Mouse (Mus musculus) adrenal gland, postnatal 4 days (tissue): ENCODE results near the gene Eya2. TPM values are rescaled to one million over a fixed set of nuclear protein-coding genes. Genes with fewer than 3 reads are reported as not detected.

ENCODE experiments used
- DNase-seq, 2 experiments: peaks; one replicate each; pipeline ENCODE4 v3.0.0; 2021 to 2022; ENCODE audit warnings: low spot score in 2 of 2, mixed read lengths in 2 of 2
- total RNA-seq, 2 experiments: library from RNA; stranded (reverse); gene quantifications; 2 replicates each; pipeline ENCODE4 v1.2.3; 2021

The Eya2 gene
- total RNA-seq, 2 experiments from 2014 or later = 4.2 to 6.1 TPM

DNA sequence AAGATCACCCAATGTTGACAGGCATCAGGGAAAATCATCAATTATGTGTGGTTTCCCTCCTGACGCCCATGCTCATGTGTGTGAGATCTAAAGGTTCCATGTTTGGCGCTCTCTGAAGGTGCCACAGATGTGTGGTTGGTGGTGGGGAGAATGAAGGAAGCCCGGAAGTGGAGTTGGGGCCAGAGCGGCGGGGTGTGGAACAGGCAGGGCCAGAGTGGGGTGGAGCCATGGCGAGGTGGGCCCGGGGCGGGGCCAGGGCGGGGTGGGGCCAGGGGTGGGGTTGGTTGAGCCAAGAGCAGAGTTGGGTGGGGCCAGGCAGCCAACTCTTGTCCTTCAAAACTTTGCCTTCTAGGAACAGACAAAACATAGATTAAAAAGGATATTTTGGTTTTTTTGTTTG, 113.4 kb downstream of the Eya2 start:
- DNase-seq = no peak

DNA sequence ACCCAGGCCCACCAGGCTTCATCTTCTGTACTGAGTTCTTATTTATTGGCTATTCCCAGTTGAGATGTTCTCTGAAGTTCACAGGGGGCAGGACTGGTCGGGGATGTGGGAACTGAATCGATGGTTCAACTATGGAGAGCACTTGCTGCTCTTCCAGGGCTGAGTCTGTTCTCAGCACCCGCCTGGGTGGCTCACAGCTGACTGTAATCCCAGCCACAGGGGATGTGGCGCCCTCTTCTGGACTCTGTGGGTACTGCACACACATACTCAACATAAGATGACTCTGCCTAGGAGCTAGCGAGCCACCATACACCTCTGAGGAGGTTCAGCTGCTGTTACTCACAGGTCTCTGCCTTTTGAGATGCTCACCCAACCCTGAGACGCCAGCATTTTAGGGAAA, 121.9 kb downstream of the Eya2 start:
- no peak for DNase-seq

DNA sequence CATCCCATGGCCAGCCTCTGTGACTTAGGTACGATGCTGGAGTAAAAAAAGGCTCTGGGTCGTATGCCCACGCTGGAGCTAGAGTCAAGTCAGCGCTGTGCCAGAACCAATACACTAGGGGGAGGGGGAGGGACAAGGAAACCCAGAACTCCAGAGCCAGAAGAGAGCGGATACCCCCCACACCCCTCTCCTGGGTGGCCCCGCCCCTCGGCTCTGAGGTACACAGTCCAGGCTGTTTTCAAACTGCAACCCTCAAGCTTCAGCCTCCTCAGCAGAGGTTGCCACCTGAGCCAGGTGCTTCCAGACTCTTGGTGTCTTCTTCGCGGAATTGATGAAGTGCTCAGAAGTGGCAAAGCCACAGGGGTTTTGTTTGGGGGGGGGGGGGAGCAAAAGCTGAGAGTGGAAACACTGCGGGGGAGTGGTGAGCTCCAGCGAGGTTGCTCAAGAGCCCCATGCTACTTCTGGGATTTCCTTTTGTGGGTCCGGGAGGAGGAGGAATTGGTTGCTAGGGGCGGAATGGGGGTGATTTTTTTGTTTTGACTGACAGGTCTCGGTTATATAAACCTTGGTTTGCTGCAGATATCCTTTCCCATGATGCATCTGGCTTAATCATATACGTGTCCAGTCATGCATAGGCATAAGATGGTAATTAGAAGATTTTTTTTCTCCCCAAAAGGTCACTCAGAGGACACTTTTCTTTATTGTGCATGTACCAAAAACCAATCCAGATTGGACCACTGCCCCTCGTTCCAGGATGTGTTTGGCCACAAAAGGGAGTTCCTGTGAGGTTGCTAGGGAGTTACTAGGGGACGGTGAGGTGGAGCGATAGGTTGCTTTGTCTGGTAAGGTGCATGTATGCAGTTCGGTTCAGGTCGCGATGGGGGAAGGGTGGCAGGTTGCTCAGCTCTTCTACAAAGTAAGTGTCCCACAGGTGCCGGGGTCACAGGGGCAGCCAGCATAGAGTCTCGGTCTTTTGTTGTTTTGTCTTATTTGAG, 122.6 kb downstream of the Eya2 start:
- no peak for DNase-seq

DNA sequence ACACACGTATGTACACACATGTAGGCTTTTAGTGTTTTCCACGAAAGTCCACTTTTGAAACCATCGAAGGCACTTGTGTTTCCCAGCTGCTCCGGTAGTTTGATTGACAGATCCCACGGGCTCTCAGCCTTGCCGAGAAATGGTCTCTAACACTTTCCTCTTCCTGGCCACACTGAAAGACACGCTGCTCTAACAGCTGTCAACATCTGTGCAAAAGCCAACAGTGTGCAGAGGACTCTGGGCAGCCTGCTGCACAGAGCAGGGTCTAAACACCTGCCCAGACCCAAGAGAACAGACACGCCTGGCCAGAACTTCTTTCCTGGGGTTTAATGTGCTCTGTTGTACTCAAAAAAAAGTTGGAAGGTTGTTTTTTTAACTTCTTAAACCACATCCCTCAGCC, 124.5 kb downstream of the Eya2 start:
- DNase-seq = no peak

DNA sequence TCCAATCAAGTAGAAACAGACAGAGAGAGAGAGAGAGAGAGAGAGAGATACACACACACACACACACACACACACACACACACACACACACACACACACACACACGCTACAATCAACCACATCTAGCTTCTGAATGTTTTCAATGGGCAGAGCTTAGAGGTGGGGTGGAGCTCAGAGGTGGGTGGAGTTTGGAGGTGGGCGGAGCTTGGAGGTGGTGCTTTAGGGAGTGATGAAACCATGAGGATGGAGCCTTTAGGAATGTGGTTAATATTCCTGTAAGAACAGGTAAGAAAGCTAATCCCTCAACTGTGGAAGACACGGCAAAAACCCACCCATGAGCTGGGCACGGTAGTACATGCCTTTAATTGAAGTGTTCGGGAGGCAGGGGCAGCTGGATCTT, 127.1 kb downstream of the Eya2 start:
- DNase-seq = no peak

DNA sequence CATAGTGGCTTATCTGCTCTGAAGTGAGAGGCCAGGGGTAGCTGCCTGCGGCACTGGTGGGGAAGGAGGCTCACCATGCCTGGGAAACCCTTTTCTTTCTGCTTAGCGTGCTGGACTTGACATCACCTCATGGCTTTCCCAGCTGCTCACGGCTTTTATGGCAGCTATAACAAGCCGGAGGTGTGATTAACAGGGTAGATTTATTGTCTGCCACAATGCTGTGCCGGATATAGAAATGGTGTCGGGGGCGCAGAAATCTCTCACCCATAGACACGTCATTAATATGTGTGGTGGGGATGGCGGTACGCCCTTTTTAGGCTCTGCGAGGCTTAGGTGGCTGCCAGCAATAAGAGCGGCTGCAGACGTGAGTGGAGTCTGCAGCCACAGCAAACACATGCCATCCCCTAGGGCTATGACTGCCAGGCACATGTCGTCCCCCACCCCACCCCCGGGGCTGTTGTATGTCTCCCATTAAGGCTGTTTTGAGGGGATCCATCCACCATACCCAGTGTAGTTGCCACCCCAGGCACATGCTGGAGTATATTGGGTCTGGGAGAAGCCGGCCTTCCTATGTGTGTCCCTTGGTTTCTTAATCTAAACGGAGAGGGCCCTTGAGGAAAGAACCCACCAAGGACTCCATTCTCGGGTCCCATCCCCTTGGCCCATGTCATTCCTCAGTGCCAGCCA, 137.9 kb downstream of the Eya2 start:
- no peak for DNase-seq

DNA sequence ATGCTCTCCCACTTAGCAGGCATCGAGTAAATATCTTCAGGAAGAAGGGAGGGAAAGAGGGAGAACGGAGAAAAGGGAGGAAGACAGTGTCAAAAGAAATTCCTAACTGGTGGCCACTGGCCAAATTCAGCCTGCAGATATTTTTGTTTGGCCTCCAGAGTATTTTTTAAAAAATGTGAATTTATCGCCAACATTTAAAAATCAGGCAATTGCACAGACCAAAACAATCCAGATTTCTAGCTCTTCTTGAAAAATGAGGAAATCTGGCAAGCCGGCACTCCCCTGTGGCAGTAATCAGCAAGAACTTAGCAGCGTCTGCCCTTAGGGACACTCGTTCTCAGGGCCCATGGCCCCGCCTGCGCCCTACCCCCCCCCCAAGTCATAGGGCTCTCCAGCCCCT, 138.9 kb downstream of the Eya2 start:
- no peak for DNase-seq

DNA sequence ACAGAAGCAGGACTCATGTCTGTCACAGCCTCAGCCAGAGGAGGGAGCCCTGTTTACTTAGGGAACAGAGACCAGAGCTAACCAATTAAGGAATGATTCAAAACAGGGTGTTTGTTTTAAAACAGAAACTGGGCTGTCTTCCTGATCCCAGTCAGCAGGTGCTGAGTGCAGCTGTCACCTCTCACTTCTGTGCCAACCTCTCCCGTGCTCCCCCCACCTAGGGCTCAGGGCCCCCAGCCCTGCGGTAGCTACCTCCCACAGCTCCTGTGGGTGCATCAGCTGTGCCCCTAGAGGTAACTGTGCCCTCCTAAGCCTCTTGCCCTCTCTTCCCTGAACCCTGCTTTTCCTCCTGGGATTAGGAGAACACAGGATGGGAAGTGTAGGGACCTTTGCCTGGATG, 141.5 kb downstream of the Eya2 start:
- no peak for DNase-seq

DNA sequence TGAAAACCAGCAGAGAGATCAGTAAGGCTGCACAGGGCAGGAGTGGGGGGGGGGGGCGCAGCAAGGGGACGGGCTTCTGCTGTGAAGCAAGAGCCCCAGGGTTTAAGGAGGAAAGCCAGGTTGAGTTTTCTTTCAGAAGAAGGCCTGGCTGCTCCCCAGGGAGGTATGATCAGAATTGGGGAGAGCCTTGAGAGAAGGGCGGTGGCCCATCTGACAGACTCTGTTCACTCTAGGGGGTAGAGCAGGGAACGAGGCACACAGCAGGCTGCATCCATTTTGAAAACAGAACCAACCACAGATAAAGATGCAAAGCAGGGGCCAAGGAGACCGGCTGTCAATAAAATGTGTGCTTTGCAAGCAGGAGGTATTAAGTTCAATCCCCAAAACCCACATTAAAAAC, 145.5 kb downstream of the Eya2 start:
- DNase-seq = no peak

DNA sequence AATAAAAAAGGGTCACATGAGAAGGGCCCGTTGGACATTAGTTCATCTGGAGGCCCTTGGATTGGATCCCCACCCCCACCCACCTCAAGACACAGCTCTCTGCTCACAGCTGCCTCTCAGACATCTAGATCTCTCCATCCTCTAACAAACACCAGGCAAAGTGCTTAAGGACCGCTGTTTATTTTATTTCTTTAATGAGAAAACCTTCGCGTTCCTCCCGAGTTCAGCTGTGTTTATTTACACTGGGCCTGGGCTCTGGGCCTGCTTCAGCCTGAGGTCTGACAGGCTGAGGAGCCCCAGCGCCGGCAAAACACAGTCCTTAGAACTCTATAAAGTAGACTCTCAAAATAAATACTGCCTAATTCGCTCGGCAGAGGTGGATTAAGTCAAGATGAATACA, 146.2 kb downstream of the Eya2 start:
- DNase-seq = no peak

DNA sequence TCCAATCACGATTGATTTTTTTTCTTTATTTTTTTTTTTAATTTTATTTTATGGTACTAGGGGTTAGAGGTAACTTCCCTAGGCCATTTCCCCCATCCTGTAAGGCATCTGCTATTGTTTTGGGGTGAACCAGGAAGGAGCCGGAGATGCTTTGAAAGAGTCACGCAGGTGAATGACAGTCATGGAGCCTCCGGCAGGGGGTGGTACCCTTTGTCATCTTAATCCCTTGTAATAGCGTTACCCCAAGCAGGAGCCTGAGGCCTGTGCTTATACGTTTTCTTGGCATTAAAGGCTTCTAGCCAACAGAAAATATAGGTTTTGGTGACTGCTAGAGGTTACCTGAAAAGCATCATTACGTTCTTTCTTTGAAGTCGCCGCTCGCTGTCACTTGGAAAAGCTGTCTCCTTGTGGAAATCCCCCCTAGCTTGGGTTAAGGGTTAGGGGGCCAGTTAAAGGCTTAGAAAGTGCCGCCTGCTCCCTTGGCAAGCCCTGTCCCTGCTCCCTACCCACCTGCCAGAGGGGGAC, 146.8 kb downstream of the Eya2 start:
- no peak for DNase-seq

DNA sequence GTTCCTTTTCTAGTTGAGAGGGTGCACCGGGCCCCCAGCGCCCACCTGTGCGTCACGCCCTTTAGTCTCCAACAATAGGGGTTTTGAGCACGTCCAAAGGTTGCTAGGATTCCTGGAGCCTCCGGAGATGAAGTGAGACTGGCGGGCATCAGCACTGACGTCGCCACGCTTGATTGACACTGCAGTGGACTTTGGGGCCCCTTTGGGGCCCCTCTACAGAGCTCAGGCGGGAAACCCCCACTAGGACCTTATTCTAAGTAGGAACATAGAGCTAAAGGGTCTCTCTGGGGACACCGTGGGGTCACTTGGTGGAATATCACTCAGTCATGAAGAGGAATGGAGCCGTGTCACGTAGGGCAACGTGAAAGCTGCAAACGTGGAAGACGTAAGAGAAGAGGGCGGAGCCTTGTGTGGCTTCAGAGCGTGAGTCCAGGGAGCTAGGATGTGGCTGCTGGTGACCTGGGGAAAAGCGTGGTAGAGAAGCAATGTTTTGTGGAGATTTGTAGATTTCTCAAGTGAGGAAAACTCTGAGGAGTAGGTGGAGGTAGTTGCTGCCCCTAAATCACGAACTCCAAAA, 147.5 kb downstream of the Eya2 start:
- no peak for DNase-seq

DNA sequence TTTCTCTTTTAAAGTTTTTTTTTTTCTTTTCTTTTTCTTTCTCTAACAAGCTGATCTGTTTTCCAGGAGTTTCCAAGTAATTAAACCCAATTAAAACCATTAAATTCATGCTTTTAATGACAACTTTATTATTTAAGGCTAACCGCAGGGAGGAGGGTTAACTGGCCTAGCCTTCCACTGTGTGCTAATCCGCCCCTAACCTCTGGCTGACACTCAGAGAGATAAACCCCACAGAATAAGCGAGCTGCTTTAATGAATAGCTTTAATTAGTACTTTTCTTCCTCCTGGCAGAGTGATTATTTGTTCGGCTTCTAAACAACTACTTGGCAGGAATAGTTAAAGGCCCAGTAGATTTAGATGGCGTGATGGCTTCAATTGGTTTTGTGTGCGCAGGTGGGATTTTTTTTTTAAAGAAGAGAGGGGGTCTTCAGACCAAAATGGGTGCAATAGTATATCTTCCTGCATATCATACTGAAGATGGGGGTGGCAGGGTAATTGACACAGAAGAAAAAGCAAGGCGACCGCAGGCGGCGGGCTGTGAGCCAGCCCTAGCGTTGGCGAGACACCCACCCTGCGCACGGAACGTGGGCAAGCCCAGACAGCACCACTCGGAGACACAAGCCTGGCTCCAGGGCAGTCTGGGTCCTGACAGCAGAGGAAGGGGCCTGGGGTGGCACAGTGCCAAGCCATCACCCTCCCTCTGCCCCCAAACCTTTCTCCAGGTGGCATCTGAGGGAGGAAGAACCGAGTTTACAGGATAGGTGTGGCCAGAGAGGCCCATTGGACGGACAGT, 150.7 kb downstream of the Eya2 start:
- no peak for DNase-seq

DNA sequence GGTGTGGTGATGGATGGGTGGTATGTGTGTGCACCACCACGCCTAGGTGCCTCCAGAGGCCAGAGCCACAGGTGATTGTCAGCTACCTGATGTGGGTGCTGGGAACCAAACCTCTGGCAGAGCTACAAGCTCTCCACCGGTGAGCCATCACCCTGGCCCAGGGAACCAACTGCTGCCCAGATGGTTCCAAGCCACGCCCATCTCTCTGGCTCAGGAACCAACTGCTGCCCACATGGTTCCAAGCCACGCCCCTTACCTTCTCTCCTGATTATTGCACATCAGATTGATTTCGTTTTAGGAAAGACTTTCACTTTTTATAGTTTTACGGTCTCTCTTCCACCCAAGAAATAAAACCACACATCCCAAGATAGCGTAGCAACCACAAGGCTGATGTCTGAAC, 153.1 kb downstream of the Eya2 start:
- DNase-seq = no peak

DNA sequence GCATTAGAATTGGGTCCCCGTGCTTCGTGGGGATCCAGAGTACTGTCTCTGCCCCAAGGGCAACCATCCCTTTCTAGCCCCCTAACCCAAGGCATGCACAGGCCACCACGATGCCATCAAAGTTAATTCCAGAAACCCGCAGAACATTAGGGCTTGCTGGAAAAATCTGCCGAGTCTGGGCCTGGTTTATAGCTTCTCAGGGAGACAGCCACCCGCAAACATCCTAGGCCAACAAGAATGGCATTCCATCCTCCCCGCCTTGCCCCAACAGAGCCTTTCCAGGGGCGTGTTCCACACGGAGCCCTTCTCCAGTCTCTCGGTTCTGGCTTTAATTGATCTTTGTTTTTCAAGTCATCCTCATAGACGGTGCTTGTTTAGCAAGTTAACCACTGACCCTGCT, 153.6 kb downstream of the Eya2 start:
- no peak for DNase-seq

DNA sequence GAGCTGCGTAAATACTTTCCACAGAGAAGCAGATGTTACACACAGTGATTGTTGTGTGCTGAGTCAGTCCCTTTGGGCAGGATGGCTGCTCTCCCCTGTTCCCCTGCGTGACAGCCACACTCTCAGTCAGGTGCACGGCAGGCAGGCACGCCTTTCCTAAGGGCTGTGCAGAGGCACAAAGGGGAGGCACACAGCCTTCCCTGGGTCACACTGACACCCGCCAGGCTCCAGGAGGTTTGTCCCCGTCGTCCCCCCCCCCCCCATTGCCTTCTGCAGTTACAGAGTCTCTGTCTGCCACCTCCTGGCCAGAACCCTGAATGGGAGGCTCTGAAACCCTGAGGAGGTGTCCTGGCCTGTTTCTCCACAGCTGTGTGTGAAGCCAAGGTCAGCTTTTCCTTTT, 156.2 kb downstream of the Eya2 start:
- no peak for DNase-seq

DNA sequence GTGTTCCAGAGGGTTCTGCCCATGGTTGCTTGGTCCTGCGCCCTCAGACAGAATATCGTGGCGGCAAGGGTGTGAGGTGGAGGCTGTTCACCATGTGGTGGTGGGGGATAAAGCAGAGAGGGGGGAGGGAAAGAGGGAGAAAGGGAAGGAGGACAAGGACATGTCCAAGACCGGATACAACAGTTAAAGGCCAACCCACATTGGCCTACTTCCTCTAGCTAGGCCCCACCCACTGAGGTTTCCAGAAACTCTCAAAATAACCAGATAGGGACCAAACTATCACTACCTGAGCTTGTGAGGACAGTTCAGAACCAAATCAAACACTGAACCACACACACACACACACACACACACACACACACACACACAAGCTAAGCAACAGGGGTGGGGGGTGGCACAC, 157.9 kb downstream of the Eya2 start:
- DNase-seq = no peak

DNA sequence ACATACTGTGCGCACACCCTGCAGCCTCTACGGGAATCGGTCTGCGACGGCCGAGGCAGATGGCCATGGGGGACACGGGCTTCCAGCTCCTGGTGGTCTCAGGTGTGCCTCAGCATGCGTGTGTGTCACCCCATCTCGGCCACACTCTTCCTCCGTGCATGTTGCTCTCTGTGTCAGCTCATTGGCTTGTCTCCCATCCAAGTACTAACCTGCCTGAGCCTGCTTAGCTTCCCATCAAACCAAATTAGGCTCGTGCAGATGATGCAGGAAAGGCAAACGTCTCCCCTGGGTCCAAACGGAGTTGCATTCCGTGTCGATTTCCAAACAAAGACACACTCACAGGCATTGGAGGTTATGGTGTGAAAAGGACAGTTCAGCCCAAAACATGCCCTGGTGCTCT, 163.0 kb downstream of the Eya2 start:
- no peak for DNase-seq

DNA sequence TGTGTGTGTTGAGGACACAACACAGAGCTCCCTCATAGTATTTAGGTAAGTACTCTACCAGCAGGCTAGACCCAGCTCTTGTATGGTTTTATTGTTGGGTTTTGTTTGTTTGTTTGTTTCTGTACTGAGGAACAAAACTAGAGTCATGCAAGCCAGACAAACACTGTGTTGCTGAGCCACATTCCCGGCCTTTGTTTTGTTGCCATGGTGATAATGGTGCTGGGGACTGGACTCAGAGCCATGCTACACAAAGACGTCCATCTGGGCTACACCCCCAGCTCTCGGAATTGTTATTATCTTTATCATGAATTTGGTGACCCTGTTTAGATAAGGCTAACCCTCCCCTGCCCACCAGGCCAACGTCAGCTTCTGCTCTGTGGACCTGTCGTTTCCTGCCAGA, 163.7 kb downstream of the Eya2 start:
- no peak for DNase-seq

DNA sequence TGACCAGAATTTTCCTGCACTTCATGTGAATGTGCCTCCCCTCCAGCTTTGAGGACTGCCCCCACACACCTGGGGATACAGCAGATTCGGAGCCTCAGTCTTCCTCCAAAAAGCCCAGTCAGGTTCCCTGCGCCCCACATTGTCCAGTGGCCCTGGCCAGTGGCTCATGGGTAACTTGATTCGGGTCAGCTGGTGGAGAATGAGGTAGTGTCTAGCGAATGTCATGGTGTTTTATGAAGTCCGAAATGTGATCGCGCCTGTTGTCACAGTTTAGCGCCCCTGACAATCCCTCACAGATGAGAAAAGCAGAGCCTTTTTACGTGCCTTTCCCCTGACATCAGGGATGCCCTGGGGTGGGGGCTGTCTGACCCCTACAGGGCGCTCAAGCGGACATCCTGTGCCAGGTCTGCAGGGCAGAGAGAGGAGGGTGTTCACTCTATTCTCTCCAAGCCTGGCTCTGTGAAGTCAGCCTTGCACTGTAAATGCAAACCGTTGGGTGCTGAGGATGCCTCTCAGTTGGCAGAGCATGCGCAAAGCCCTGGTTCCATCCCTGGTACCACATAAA, 164.7 kb downstream of the Eya2 start:
- no peak for DNase-seq

DNA sequence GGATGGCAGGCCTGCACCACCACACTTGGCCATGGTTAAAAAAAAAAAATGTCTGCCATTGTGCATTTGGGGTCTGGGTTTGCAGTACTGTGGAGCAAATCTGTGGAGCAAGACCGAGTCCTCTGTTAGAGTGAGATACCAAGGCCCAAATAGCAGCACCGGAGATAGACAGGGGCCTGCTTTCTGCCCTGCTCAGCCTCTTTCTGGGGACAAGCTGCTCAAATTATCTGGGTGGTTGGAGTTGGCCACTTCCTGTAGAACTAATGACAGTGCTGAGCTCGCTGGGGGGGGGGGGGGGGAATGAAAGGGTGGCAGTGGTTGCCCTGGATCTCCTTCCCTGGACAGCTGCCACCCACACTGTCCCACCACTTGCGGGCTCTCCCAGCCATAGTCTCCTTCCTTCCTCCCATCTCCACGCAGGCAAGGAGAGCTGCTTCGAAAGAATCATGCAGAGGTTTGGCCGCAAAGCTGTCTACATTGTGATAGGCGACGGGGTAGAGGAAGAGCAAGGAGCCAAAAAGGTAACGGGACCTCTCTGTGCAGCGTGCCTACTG, 174.1 kb downstream of the Eya2 start:
- no peak for DNase-seq
